Mouse (Mus musculus) liver, postnatal 0 days (tissue): ENCODE results near the gene Utp3.

Experiments
- CTCF ChIP-seq: sonication (generic); IDR thresholded peaks from 2 replicates; pipeline ENCODE4 v1.5.1; 2016; ENCODE audit warnings: antibody characterized with exemption, low read depth
- EP300 ChIP-seq: IDR thresholded peaks from 2 replicates; pipeline ENCODE4 v1.6.1; 2016; ENCODE audit warnings: antibody characterized with exemption, low read depth, mild to moderate bottlenecking

DNA sequence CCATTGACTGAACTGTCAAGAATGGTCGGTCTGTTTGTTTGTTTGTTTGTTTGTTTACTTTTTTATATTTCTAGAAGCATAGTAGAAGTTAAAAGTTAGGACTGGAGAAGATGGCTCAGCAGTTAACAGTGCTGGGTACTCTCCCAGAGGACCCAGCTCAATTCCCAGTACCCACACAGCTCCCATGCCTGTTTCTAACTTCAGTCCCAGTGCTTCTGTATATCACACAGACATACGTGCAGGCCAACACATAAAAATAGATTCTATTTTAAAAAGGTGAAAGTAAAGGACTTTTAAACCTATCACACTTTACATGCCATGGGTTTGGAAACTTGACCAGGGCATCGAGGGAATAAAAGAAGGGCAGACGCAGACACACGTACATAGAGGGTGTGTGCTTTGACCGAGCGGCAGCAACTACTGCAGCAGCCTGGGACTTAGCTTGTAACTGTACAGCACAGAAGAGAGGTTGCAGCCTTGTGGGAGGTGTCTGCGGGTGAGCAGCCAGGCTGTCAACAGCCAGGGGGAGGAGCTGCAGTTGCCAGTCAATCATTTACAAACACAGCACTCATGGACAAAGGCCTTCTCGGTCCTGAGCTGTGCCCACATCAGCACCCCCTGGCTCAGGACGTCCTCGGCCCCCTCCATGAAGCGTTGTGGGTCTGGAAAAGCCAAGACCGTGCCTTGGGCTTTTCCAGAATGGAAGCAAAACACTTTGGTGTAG, 33.1 kb downstream of the Utp3 start:
- TF ChIP-seq CTCF (no peak), EP300 (no peak)
